Mouse (Mus musculus): ENCODE measurements around the gene Tomm7.

GRCm38 (mm10) chr5:23864054-23864965 lies 20.3 kb upstream of the Tomm7 start:
- no peak for TF ChIP-seq CTCF (IDR thresholded peaks at IDR 0.05; ENCODE audit: control insufficient read depth, insufficient read depth, low read length)
- TF ChIP-seq POLR2A (IDR thresholded peaks at IDR 0.05; ENCODE audit: borderline replicate concordance, control insufficient read depth, low read depth, low read length): no peak
